Mouse (Mus musculus) large intestine, adult 2 months (tissue): ENCODE data around the gene Fam173b. TPM values are rescaled to one million over a fixed set of nuclear protein-coding genes. Genes with fewer than 3 reads are reported as not detected.

Experiments used
- DNase-seq: peaks from one replicate; pipeline ENCODE4 v3.0.0-alpha.2; 2012; ENCODE audit warnings: low read depth, low spot score
- WGBS: fragments of 180-500 bp; shearing (Covaris S2); methylation state at CpG from one replicate; pipeline ENCODE4 v1.1.7; 2018; 5-methylcytosine and 5-hydroxymethylcytosine counted together
- polyA plus RNA-seq: library from polyadenylated mRNA; depleted of rRNA; stranded (reverse); fragments of >200 nt; gene quantifications from 2 replicates; pipeline ENCODE4 v1.2.3, GENCODE M21; 2012; rRNA removed

Fam173b gene
- polyA plus RNA-seq, 1 experiment, result 8.7 TPM

GRCm38 (mm10) chr15:31628180-31628579 lies 26.5 kb downstream of the Fam173b start:
- WGBS, result 77% methylated on average over 10 of the region's 10 CpGs

GRCm38 (mm10) chr15:31629556-31629955 lies 27.9 kb downstream of the Fam173b start:
- 82% methylated on average over 3 of the region's 3 CpGs for WGBS
- DNase-seq, result no peak

More at GRCm38 (mm10) chr15:31628180-31628579, 26.5 kb downstream of the Fam173b start:
- no peak for DNase-seq

- no peak for DNase-seq
- 89% methylated on average over 12 of the region's 12 CpGs for WGBS
Measured at GRCm38 (mm10) chr15:31631396-31631858, 29.8 kb downstream of the Fam173b start.

GRCm38 (mm10) chr15:31632478-31632877 lies 30.8 kb downstream of the Fam173b start:
- peak; percentile 45 for DNase-seq
- 30% methylated on average over 4 of the region's 4 CpGs for WGBS

- DNase-seq, result no peak
- 78% methylated on average over 6 of the region's 6 CpGs for WGBS
Measured at GRCm38 (mm10) chr15:31634582-31634981, 32.9 kb downstream of the Fam173b start.

GRCm38 (mm10) chr15:31636091-31636595 lies 34.5 kb downstream of the Fam173b start:
- WGBS, result 75% methylated on average over 9 of the region's 9 CpGs
- DNase-seq, result no peak

GRCm38 (mm10) chr15:31647225-31647624 lies 45.6 kb downstream of the Fam173b start:
- 82% methylated on average over 6 of the region's 6 CpGs for WGBS
- no peak for DNase-seq

GRCm38 (mm10) chr15:31647851-31648569 lies 46.4 kb downstream of the Fam173b start:
- DNase-seq, result no peak
- WGBS, result 62% methylated on average over 8 of the region's 8 CpGs

GRCm38 (mm10) chr15:31649691-31650090 lies 48.0 kb downstream of the Fam173b start:
- WGBS, result 82% methylated on average over 12 of the region's 12 CpGs
- no peak for DNase-seq

GRCm38 (mm10) chr15:31650821-31651220 lies 49.2 kb downstream of the Fam173b start:
- no peak for DNase-seq
- 57% methylated on average over 7 of the region's 7 CpGs for WGBS

GRCm38 (mm10) chr15:31660133-31660795 lies 58.6 kb downstream of the Fam173b start:
- DNase-seq, result no peak
- 88% methylated on average over 5 of the region's 5 CpGs for WGBS

- WGBS, result 86% methylated on average over 9 of the region's 9 CpGs
- DNase-seq, result no peak
Measured at GRCm38 (mm10) chr15:31660844-31661243, 59.2 kb downstream of the Fam173b start.

- WGBS, result 72% methylated on average over 4 of the region's 4 CpGs
- DNase-seq, result no peak
Measured at GRCm38 (mm10) chr15:31661802-31662201, 60.1 kb downstream of the Fam173b start.

GRCm38 (mm10) chr15:31663074-31663473 lies 61.4 kb downstream of the Fam173b start:
- no peak for DNase-seq
- 43% methylated on average over 3 of the region's 3 CpGs for WGBS

Other genes starting within 250 kb of the Fam173b start
- 0.21 and 0.27 TPM in 2 replicates for gene Ankrd33b, start 234.1 kb upstream of the Fam173b start, polyA plus RNA-seq
- 0.33 TPM in 1 of 2 replicates, not detected in the other for gene Ropn1l, start 148.1 kb upstream of the Fam173b start, polyA plus RNA-seq
- 16.0 and 43.6 TPM in 2 replicates for gene March6, start 70.8 kb upstream of the Fam173b start, polyA plus RNA-seq
- 97.1 and 191 TPM in 2 replicates for gene Cmbl, start 36.5 kb upstream of the Fam173b start, polyA plus RNA-seq
- gene Cct5, start within 50 bp of the Fam173b start, polyA plus RNA-seq, result 91.9 and 111 TPM in 2 replicates